25 mouse cellular contexts compared by ENCODE assay signal in the genomic region with DNA sequence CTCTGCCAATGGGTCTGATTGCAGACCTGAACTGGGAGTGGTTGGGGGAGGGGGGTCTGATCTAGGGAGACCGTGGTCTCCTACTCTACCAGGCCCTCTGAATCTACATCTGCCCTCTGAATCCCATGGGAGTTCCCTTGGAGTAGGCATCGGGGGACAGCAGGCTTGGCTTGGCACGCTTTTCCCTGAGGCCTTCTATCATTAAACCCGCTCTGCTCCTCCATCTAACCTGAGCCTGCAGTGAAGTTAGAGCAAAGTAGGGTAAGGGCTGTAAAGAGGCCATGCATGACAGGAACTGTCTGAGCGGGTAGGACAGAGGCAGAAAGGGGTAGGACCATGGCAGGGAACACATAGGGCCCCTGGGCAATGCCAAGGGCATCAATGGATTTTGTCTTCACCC. TPM values are rescaled to one million over a fixed set of nuclear protein-coding genes. Genes with fewer than 3 reads are reported as not detected.
DNase-seq lines count a peak whose midpoint lies in the region; ATAC-seq lines count a peak whose summit lies in the region.
"Had no signal": no experiment of that assay in that cellular context is flagged by ENCODE, and none has a peak within 500 bp of the region (broad histone marks: within the 10 kb centered on the region; RNA-seq: fewer than 3 reads in every experiment).

No protein-coding gene starts in this region.

- no peaks in the 10 kb centered on the region for H3K36me3 ChIP-seq in heart, embryonic 11.5 days (ENCODE audit: control insufficient read depth, insufficient read depth, low read length)
- H3K36me3 ChIP-seq in kidney, embryonic 16.5 days (ENCODE audit: insufficient read depth, low read length): no peaks in the 10 kb centered on the region
- H3K36me3 ChIP-seq: embryonic facial prominence, embryonic 10.5 days; embryonic facial prominence, embryonic 12.5 days; forebrain, embryonic 15.5 days; G1E had no signal

- intact Hi-C loops in heart, postnatal 10 days (cut with DNase I): no loop called here
- intact Hi-C loops in left cerebral cortex, postnatal 4 days (cut with DNase I): no loop called here
- intact Hi-C loops in left cerebral cortex, postnatal 25 days (cut with DNase I): no loop called here

- no peak for ATAC-seq in heart, embryonic 11.5 days (replicated peaks; ENCODE audit: insufficient number of reproducible peaks, low FRiP score, low TSS enrichment)
- 0 out of 2 replicates have a peak, but pooled peaks have one; percentile 47 for ATAC-seq in kidney, embryonic 16.5 days (ENCODE audit: low FRiP score, low TSS enrichment)
- ATAC-seq: activated CD4-positive, CD25-positive, alpha-beta regulatory T cell, adult 4 months; CD4-positive, CD25-positive, alpha-beta regulatory T cell, adult 4 months; forebrain, embryonic 13.5 days; forebrain, embryonic 15.5 days; Patski had no signal

- no peak overlapping the region for H3K27ac ChIP-seq in heart, embryonic 11.5 days (ENCODE audit: low read depth, low read length)
- H3K27ac ChIP-seq in kidney, embryonic 16.5 days (ENCODE audit: low read length): no peak overlapping the region
- H3K27ac ChIP-seq: embryonic facial prominence, embryonic 10.5 days; embryonic facial prominence, embryonic 12.5 days; forebrain, embryonic 13.5 days; forebrain, embryonic 15.5 days had no signal

- 94% methylated on average over 5 of the region's 5 CpGs for WGBS in heart, embryonic 11.5 days (ENCODE audit: insufficient replicate concordance)
- WGBS in kidney, embryonic 16.5 days: 77% methylated on average over 5 of the region's 5 CpGs

- 0 out of 2 replicates have a peak overlapping the region, but pooled peaks have one; percentile 43 for H3K9ac ChIP-seq in heart, embryonic 11.5 days (ENCODE audit: low read depth, low read length)
- no peak overlapping the region for H3K9ac ChIP-seq in kidney, embryonic 16.5 days (replicated peaks; ENCODE audit: low read length)
- H3K9ac ChIP-seq: embryonic facial prominence, embryonic 12.5 days; forebrain, embryonic 13.5 days; forebrain, embryonic 15.5 days had no signal

- H3K27me3 ChIP-seq in heart, embryonic 11.5 days (ENCODE audit: control insufficient read depth, insufficient read depth, low read length): peaks cover 9% of the 10 kb centered on the region; the same call in 1 of the 2 replicates
- no peaks in the 10 kb centered on the region for H3K27me3 ChIP-seq in kidney, embryonic 16.5 days (ENCODE audit: insufficient read depth, low read length)
- H3K27me3 ChIP-seq: CH12.LX, Patski had no signal

- no peak overlapping the region for H3K4me3 ChIP-seq in heart, embryonic 11.5 days (ENCODE audit: low read depth, low read length)
- H3K4me3 ChIP-seq in kidney, embryonic 16.5 days (ENCODE audit: low read length): no peak overlapping the region
- H3K4me3 ChIP-seq: embryonic facial prominence, embryonic 10.5 days; embryonic facial prominence, embryonic 12.5 days; forebrain, embryonic 13.5 days; forebrain, embryonic 15.5 days had no signal

- no peak overlapping the region for H3K4me2 ChIP-seq in heart, embryonic 11.5 days
- no peak overlapping the region for H3K4me2 ChIP-seq in kidney, embryonic 16.5 days (replicated peaks; ENCODE audit: low read depth, low read length)
- H3K4me2 ChIP-seq: embryonic facial prominence, embryonic 12.5 days; forebrain, embryonic 13.5 days; forebrain, embryonic 15.5 days had no signal

- DNase-seq in cerebellum, postnatal 10 days: peak; percentile 38 to 40
- no peak for DNase-seq in cerebellum, postnatal 36 days
- no peak for DNase-seq in heart, postnatal 10 days
- no peak for DNase-seq in kidney, adult 8-10 months
- peak; percentile 13 for DNase-seq in left cerebral cortex, postnatal 4 days
- DNase-seq in left cerebral cortex, postnatal 25 days (ENCODE audit: low spot score in 2 of 2): no peak
- DNase-seq: adrenal gland, adult 8-10 months; adrenal gland, postnatal 14 days; adrenal gland, postnatal 36 days; B cell, adult 2 months; cerebellum, adult 11-12 months; cerebellum, adult 2 months; cerebellum, adult 9-10 months; cerebellum, postnatal 14 days had no signal

- no peaks in the 10 kb centered on the region for H3K9me3 ChIP-seq in heart, embryonic 11.5 days (replicated peaks; ENCODE audit: control insufficient read depth, low read length)
- H3K9me3 ChIP-seq in kidney, embryonic 16.5 days (ENCODE audit: low read length): no peaks in the 10 kb centered on the region
- H3K9me3 ChIP-seq: embryonic facial prominence, embryonic 10.5 days; embryonic facial prominence, embryonic 12.5 days; forebrain, embryonic 13.5 days; forebrain, embryonic 15.5 days had no signal

- H3K4me1 ChIP-seq in heart, embryonic 11.5 days (ENCODE audit: control insufficient read depth, insufficient read depth, low read length): 0 out of 2 replicates have a peak, but pooled peaks cover 2% of the 10 kb centered on the region
- peaks cover 34% of the 10 kb centered on the region for H3K4me1 ChIP-seq in kidney, embryonic 16.5 days (ENCODE audit: insufficient read depth, low read length)
- H3K4me1 ChIP-seq: embryonic facial prominence, embryonic 12.5 days; forebrain, embryonic 13.5 days; forebrain, embryonic 15.5 days had no signal

RNA-seq across cellular contexts. Expression of a gene that starts 9.0 kb away (rescaled TPM):
- polyA plus RNA-seq in heart, embryonic 11.5 days (2014; fragmentation: Nextera tagmentation; extraction: Ambion mirVana): 1.6 and 1.7 TPM in 2 replicates
- 10 to 100 TPM; 25.2 to 26.1 TPM for total RNA-seq in heart, postnatal 10 days (2021)
- polyA plus RNA-seq in kidney, embryonic 16.5 days (2015; fragmentation: Nextera tagmentation; extraction: Ambion mirVana): 9.0 and 9.3 TPM in 2 replicates
- total RNA-seq in left cerebral cortex, postnatal 4 days (2021): 10 to 100 TPM in 1 of 2 experiments, 1 to 10 TPM in 1; 9.6 to 12.1 TPM
- total RNA-seq in left cerebral cortex, postnatal 25 days (2021): 10 to 100 TPM; 59.8 to 68.8 TPM
- polyA plus RNA-seq: G1E had no signal

Comparison
In these comparisons a context has a peak if more than half of its experiments do, and no peak if none do; other contexts are left out.
1. DNase-seq: peak in cerebellum, postnatal 10 days (2 of 2) and left cerebral cortex, postnatal 4 days (single experiment); none in cerebellum, postnatal 36 days (0 of 2), heart, postnatal 10 days (0 of 2), kidney, adult 8-10 months (0 of 2) and left cerebral cortex, postnatal 25 days (0 of 2).